Mouse (Mus musculus) intestine, embryonic 16.5 days (tissue): ENCODE data around the gene Bmyc. TPM values are rescaled to one million over a fixed set of nuclear protein-coding genes. Genes with fewer than 3 reads are reported as not detected.
A peak's percentile ranks its signal among the peaks of the same experiment; 100 is the strongest.
"Not testable (repeated sequence)": the region's sequence is repeated elsewhere in the genome, so short reads cannot be mapped to it uniquely, and the experiment has no call there.

Experiments
- ATAC-seq: fragments of 200-750 bp; cut with Nextera tagmentation; 2 replicates; pipeline ENCODE4 v1.8.0; 2017; ENCODE audit warnings: moderate TSS enrichment, moderate library complexity
- H3K27ac ChIP-seq: fragments of 300-500 bp; sonication (generic); 2 replicates; pipeline ENCODE4 v1.5.1; 2014; ENCODE audit warnings: mild to moderate bottlenecking, low read length
- H3K27me3 ChIP-seq: fragments of 300-500 bp; sonication (generic); replicated peaks from 2 replicates; pipeline ENCODE4 v1.6.1; 2014; ENCODE audit warnings: low read length, control low read depth, mixed read lengths; ENCODE audit not compliant: control insufficient read depth, insufficient read depth
- H3K36me3 ChIP-seq: fragments of 300-500 bp; sonication (generic); 2 replicates; pipeline ENCODE4 v1.6.1; 2014; ENCODE audit warnings: low read length, control low read depth; ENCODE audit not compliant: control insufficient read depth, insufficient read depth
- H3K4me1 ChIP-seq: fragments of 300-500 bp; sonication (generic); 2 replicates; pipeline ENCODE4 v1.6.1; 2014; ENCODE audit warnings: low read length, control low read depth, mixed read lengths; ENCODE audit not compliant: control insufficient read depth, insufficient read depth
- H3K4me2 ChIP-seq: fragments of 300-500 bp; sonication (generic); 2 replicates; pipeline ENCODE4 v1.6.1; 2014; ENCODE audit warnings: low read depth, low read length, control low read depth
- H3K4me3 ChIP-seq: fragments of 300-500 bp; sonication (generic); 2 replicates; pipeline ENCODE4 v1.5.1; 2014; ENCODE audit warnings: mild to moderate bottlenecking, low read length
- H3K9ac ChIP-seq: fragments of 300-500 bp; sonication (generic); 2 replicates; pipeline ENCODE4 v1.6.1; 2014; ENCODE audit warnings: low read depth, low read length
- H3K9me3 ChIP-seq: fragments of 300-500 bp; sonication (generic); 2 replicates; pipeline ENCODE4 v1.6.1; 2016; ENCODE audit warnings: low read length, control low read depth; ENCODE audit not compliant: control insufficient read depth
- WGBS: fragments of 180-500 bp; shearing (Covaris S2); extraction: QIAGEN DNeasy Blood & Tissue Kit; methylation state at CpG from one replicate; pipeline ENCODE4 v1.1.7; 2014; 5-methylcytosine and 5-hydroxymethylcytosine counted together
- polyA plus RNA-seq: library from polyadenylated mRNA; unstranded; fragments of >200 nt; fragmentation: Nextera tagmentation; extraction: Ambion mirVana; gene quantifications from 2 replicates; pipeline ENCODE4 v1.2.1, GENCODE M21; 2015

Bmyc gene
- polyA plus RNA-seq, 1 experiment from 2014 or later: 94.2 TPM

DNA sequence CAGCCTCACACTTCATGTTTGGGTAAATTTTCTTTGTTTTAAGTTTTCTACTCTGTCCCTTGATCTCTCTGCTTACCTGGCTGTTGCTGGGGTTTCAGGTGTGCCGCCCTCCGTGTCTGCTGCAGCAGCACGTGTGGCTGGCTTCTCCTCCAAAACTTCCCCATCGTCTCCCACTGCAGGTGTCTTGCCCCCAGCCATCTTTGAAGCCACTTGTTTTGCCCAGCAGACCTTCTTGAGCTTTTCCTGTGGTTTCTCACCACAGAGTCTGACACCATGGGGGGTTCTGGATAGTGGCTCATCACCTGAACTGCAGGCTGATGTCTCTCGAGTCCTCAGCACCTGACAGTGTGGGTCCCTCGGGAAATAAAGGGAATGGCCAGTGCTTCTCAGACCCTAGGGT is 27.0 kb upstream of the Bmyc start:
- no peak overlapping the region for H3K4me3 ChIP-seq
- no peak overlapping the region for H3K9ac ChIP-seq
- WGBS: 78% methylated on average over 6 of the region's 6 CpGs
- 0 out of 2 replicates have a peak, but pooled peaks cover 2% of the 10 kb centered on the region for H3K27me3 ChIP-seq
- no peaks in the 10 kb centered on the region for H3K4me1 ChIP-seq
- no peak for ATAC-seq
- no peaks in the 10 kb centered on the region for H3K36me3 ChIP-seq
- no peak overlapping the region for H3K27ac ChIP-seq
- no peaks in the 10 kb centered on the region for H3K9me3 ChIP-seq
- no peak overlapping the region for H3K4me2 ChIP-seq

DNA sequence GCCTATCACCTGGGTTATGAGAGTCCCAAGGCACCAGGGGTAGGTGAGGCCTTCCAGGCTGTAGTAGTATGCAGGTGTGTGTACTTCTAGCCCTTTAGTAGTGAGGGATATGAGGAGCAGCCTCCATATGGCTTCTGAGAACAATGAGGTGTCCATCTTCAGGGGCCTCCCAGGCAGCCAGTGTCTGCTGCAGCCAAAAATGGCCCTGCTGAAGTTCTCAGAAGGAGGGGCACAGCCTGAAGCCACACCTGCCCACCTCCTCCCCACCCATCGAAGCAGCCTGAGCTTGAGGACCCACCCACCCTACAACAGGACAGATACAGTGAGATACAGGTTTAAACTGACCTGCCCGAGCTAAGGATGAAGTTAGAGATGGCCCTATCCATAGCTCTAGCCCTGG is 24.1 kb upstream of the Bmyc start, which contains the start of gene Lcn10:
Gene Lcn10, plus strand, starts transcription at position 301 of the 400 bp plus-strand sequence.
- no peaks in the 10 kb centered on the region for H3K9me3 ChIP-seq
- no peaks in the 10 kb centered on the region for H3K4me1 ChIP-seq
- WGBS: 63% methylated on average over 2 of the region's 2 CpGs
- no peak within 1 kb of the TSS for H3K4me3 ChIP-seq
- H3K27me3 ChIP-seq: 0 out of 2 replicates have a peak, but pooled peaks cover 1% of the 10 kb centered on the region
- no peak for ATAC-seq
- no peak within 1 kb of the TSS for H3K4me2 ChIP-seq
- H3K27ac ChIP-seq: no peak within 1 kb of the TSS
- no peak within 1 kb of the TSS for H3K9ac ChIP-seq
- no peaks in the 10 kb centered on the region for H3K36me3 ChIP-seq

DNA sequence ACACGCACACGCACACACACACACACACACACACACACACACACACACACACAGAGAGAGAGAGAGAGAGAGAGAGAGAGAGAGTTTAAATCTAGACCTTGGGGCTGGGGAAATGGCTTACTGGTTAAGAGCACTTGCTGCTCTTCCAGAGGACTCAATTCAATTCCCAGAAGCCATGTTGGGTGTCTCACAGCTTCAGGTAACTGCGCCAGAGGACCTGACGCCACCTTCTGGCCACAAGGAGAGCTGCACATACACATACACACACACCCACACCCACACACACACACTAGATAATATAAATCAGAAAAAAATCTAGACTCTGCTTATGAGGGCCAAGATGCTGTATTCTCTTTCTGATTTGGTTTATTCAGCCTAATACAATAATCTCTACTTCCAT is 19.6 kb upstream of the Bmyc start:
- WGBS: 80% methylated on average over 4 of the region's 4 CpGs
- no peak for ATAC-seq
- Histone ChIP-seq H3K9me3 (no peaks in the 10 kb centered on the region), H3K4me1 (no peaks in the 10 kb centered on the region), H3K36me3 (no peaks in the 10 kb centered on the region), H3K4me3 (no peak overlapping the region), H3K27me3 (no peaks in the 10 kb centered on the region), H3K27ac (no peak overlapping the region), H3K4me2 (no peak overlapping the region), H3K9ac (no peak overlapping the region)

DNA sequence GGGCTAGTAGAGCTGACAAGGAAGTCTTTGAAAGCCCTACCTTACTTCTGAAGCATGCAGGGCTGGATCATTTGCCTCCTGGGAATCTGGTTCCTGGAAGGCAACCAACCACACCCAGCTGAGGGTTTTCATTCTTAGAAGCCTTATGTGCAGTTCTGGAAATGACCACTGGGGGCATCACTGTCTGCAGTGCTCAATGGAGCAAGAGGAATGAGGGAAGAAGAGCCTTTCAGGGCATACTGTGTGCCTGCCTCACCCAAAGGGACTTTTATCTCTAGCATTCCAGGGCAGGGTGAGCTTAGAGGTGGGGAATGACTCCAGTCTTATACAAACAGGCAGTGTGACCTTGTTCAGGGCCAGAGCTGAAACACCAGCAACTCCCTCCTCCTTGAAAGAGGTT is 11.9 kb upstream of the Bmyc start:
- Histone ChIP-seq H3K27ac (no peak overlapping the region), H3K36me3 (no peaks in the 10 kb centered on the region), H3K27me3 (no peaks in the 10 kb centered on the region), H3K4me2 (no peak overlapping the region), H3K9ac (no peak overlapping the region), H3K4me1 (no peaks in the 10 kb centered on the region), H3K9me3 (no peaks in the 10 kb centered on the region), H3K4me3 (no peak overlapping the region)
- peak; percentile 79 for ATAC-seq

DNA sequence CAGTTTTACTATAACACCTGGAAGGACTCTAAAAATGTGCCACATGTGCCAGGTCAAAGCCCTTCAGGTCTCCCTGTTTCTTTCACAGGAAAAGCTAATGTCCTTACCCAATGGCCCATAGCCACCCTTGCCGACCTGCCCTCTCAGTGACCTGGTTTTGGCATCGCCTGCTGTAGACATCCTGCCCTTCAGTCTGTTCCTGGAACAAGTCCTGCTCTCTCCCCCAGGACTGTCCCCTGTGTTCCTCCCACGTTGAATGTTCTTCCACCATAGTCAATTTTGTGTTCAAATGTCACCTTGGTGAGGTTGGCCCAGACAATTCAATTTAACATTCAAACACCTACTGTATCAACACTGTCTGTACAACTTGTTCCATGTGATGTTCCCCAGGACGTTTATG is 9.6 kb upstream of the Bmyc start:
- 70% methylated on average over 4 of the region's 4 CpGs for WGBS
- no peaks in the 10 kb centered on the region for H3K9me3 ChIP-seq

DNA sequence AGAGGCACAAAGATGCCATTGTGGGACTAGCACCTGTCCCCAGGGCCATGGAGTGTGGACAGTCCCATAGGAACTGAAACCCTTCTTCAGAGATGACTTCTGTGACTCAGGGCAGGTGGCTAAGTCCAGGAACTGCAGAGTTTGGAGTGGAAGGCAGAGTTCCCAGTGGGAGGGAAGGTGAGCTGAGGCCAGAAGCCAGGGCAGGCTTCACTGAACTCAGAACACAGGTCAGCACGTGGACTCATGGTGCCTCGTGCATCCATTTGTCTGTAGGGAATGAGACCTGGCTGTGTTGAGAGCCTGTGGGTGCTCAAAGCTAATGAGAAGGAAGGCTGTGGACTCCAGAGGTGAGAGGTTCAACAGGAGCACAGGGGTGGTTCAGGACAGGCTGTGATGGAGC is 7.8 kb upstream of the Bmyc start:
- ATAC-seq: no peak
- H3K4me2 ChIP-seq: no peak overlapping the region
- 83% methylated on average over 2 of the region's 2 CpGs for WGBS
- no peak overlapping the region for H3K4me3 ChIP-seq
- H3K4me1 ChIP-seq: no peaks in the 10 kb centered on the region
- no peaks in the 10 kb centered on the region for H3K36me3 ChIP-seq
- no peaks in the 10 kb centered on the region for H3K9me3 ChIP-seq
- H3K27ac ChIP-seq: no peak overlapping the region
- H3K9ac ChIP-seq: no peak overlapping the region
- H3K27me3 ChIP-seq: no peaks in the 10 kb centered on the region

More for the DNA sequence above, 9.6 kb upstream of the Bmyc start:
- H3K4me2 ChIP-seq: no peak overlapping the region
- H3K27me3 ChIP-seq: no peaks in the 10 kb centered on the region
- no peaks in the 10 kb centered on the region for H3K36me3 ChIP-seq
- no peaks in the 10 kb centered on the region for H3K4me1 ChIP-seq
- no peak for ATAC-seq
- no peak overlapping the region for H3K4me3 ChIP-seq
- H3K27ac ChIP-seq: no peak overlapping the region
- no peak overlapping the region for H3K9ac ChIP-seq

DNA sequence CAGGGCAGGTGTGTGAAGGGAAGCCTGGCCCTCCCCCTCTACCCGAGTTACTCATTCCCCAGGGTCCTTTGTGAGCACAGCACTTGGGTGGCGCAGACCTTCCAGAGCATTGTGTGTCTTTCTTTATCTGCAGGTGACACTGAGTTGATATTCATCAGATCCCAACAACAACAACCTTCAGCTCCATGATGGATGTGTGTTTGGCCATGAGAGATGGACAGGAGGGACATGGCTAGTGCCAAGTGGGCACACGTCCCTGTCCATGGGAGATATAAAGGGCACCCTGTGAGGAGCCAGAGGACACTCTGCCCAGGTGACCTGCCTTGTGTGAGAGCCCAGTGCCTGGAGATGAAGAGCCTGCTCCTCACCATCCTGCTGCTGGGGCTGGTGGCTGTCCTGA is 6.8 kb upstream of the Bmyc start, which contains the start of gene Obp2a:
Gene Obp2a, plus strand, starts transcription at position 301 of the 400 bp plus-strand sequence.
- not testable (repeated sequence) for ATAC-seq, H3K4me2 ChIP-seq
- 64% methylated on average over 3 of the region's 3 CpGs for WGBS

DNA sequence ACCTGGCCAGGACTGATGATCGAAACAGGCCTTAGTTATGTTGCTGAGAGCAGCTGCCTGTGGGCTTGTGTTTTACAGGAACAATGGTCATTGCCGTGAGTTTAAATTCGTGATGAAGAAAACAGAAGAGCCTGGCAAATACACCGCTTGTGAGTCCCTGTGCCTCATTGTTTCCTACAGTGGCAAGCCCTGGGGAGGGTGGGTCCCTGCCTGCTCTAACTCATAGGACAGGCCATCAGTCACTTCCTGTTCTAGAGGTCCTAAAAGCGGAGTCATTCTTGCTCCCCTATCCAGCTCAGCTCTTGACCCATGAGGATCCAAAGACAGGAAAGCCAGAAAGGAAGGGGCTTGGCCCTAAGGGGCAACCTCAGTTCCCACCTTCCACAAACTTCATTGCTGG is 5.5 kb upstream of the Bmyc start:
- Histone ChIP-seq H3K27ac (no peak overlapping the region), H3K36me3 (no peaks in the 10 kb centered on the region), H3K4me2 (no peak overlapping the region), H3K9me3 (no peaks in the 10 kb centered on the region), H3K9ac (no peak overlapping the region), H3K27me3 (no peaks in the 10 kb centered on the region), H3K4me3 (no peak overlapping the region), H3K4me1 (no peaks in the 10 kb centered on the region)
- ATAC-seq: no peak
- WGBS: 77% methylated on average over 5 of the region's 5 CpGs

More for the DNA sequence above, 6.8 kb upstream of the Bmyc start, which contains the start of gene Obp2a:
- not testable (repeated sequence) for H3K4me3 ChIP-seq, H3K9ac ChIP-seq, H3K9me3 ChIP-seq, H3K4me1 ChIP-seq, H3K27me3 ChIP-seq, H3K36me3 ChIP-seq, H3K27ac ChIP-seq

DNA sequence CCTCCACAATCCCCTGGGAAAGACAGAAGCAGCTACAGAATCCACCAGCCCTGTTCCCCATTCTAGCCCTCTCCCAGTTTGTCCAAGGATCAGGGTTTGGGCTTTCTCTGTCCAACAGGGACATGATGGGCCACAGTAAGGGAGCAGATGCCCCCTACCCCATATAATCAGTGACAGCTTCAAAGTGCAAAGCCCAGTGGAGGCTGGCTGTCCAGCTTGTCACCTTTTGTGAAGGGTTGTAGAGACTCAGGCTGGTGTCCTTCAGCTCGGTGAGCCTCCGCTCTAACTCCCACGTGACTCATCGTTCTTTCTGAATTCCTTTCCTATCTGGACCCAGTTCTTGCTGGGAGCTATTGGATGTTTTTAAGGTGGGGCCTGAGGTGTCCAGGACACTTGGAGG is 2.8 kb upstream of the Bmyc start:
- Histone ChIP-seq H3K4me2 (no peak overlapping the region), H3K36me3 (no peaks in the 10 kb centered on the region), H3K27me3 (no peaks in the 10 kb centered on the region), H3K9me3 (no peaks in the 10 kb centered on the region), H3K4me1 (0 out of 2 replicates have a peak, but pooled peaks cover 6% of the 10 kb centered on the region), H3K27ac (no peak overlapping the region), H3K4me3 (no peak overlapping the region), H3K9ac (no peak overlapping the region)
- WGBS: 80% methylated on average over 4 of the region's 4 CpGs
- ATAC-seq: no peak

DNA sequence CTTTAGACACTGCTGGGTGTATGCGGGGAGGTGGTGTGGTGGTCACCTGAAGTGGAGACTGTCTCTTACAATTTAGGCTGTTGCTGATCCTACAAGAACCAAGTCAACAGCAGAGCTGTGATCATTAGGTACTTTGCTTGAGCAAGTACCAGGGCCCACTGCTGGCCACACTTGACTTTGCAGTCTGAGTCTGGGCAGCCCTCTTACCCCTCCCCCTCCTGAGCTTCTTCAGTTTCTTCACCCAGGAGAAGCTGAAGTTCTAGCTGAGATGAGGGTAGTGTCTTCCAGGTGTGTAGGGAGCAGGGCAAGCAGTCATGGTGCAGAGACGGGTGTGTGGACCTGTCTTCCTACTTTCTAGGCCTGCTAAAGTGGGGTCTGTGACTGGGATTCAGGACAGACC is 1.6 kb downstream of the Bmyc start:
- Histone ChIP-seq H3K4me2 (peak overlapping the region; percentile 10; the same call in 1 of the 2 replicates), H3K27ac (no peak overlapping the region), H3K9me3 (no peaks in the 10 kb centered on the region), H3K9ac (no peak overlapping the region), H3K36me3 (no peaks in the 10 kb centered on the region), H3K4me3 (0 out of 2 replicates have a peak overlapping the region, but pooled peaks have one; percentile 2), H3K4me1 (peaks cover 13% of the 10 kb centered on the region; the same call in 1 of the 2 replicates), H3K27me3 (no peaks in the 10 kb centered on the region)
- ATAC-seq: no peak
- 77% methylated on average over 2 of the region's 2 CpGs for WGBS
